Mouse (Mus musculus): ENCODE results near the gene Zscan4-ps3.
A peak's percentile ranks its signal among the peaks of the same experiment; 100 is the strongest.
"Not testable (repeated sequence)": the region's sequence is repeated elsewhere in the genome, so short reads cannot be mapped to it uniquely, and the experiment has no call there.

The Zscan4-ps3 gene

GRCm38 (mm10) chr7:11609008-11609407 is at the start of gene Zscan4-ps3:
Gene Zscan4-ps3 (plus strand): TSS chr7:11609308.
- not testable (repeated sequence) for DNase-seq (ENCODE audit: low spot score)

GRCm38 (mm10) chr7:11617082-11617481 is 8.0 kb downstream of the Zscan4-ps3 start:
- DNase-seq (ENCODE audit: low spot score), result peak; percentile 6

Measured in ovary, postnatal 14 days (tissue).